Mouse (Mus musculus) gastrocnemius, postnatal 25 days (tissue): ENCODE measurements around the gene Hbq1a. TPM values are rescaled to one million over a fixed set of nuclear protein-coding genes. Genes with fewer than 3 reads are reported as not detected.
A peak's percentile ranks its signal among the peaks of the same experiment; 100 is the strongest.
"Not testable (repeated sequence)": the region's sequence is repeated elsewhere in the genome, so short reads cannot be mapped to it uniquely, and the experiment has no call there.

ENCODE experiments used
- DNase-seq: peaks from one replicate; pipeline ENCODE4 v3.0.0; 2022
- long read RNA-seq, 2 experiments: library from polyadenylated mRNA; stranded (forward); transcript quantifications; one replicate each; pipeline ENCODE4 v2.0.0; 2021
- total RNA-seq, 2 experiments: library from RNA; stranded (reverse); gene quantifications; 1 replicate in 1 of 2; 2 replicates in 1 of 2; pipeline ENCODE4 v1.2.3; 2021

The Hbq1a gene
- not detected for total RNA-seq
- long read RNA-seq, experiment 1, partial matches to known transcripts = 1 of 1 reads
- long read RNA-seq, experiment 1, other reads (novel, unspliced or antisense) = 0 of 1 reads
- long read RNA-seq, experiment 2 = 0 reads

DNA sequence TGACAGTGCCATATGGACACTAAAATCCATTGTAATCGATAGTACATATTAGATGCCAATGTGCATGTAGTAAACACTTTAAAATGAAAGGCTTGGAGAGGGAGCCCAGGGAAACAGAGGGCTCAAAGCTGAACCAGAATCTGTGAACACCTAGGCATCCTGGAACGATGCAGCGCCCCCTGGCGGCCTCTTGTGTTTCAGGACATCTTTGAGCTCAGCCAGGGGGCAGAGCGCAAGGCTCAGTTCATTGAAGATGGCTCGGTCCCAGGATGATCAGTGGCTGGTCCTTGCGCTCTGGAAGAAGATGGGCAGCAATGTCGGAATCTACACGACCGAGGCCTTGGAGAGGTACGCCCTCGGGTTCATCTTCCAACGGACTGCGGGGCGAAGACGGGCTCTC, at the start of gene Hbq1a:
Hbq1a (plus strand) TSS at position 205 of the 400 bp plus-strand sequence.
- DNase-seq = not testable (repeated sequence)

- no peak for DNase-seq
Measured at GRCm38 (mm10) chr11:32250880-32251763, 48.7 kb upstream of the Hbq1a start.

DNA sequence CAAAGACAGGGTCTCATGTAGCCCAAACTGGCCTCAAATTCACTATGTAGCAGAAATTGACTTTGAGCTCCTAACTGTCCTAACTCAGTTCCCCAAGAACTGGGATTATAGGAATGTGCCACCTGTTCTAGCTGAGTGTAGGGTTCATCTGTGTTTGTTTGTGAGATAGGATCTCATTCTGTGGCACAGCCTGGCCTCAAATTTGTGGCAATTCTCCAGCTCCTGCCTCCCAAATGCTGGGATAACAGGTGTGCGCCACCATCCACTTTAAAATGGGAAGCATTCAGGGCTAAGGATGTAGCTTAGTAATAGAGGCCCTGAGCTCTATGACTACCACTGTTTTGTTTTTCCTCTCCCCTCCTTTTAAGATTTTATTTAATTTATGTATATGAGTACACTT, 46.7 kb upstream of the Hbq1a start:
- DNase-seq = no peak

DNA sequence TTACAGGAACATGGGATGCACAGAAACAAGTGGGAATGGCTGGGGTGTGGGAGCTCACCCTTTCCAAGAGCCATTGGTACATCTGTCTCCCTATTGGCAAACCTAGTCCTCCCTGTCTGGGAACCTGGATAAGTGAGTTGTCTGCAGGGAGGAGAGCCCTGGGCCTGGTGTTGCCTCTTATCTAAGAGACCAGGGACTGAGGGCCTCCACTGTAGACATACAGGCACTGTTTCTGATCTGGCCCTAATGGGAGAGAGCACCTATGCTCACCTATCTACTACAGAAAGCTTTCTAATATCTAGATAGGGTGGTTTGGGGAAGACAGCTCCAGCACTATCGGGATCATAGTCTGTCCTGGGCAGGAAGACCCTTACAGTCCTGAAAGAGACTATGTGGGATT, 43.7 kb upstream of the Hbq1a start:
- no peak for DNase-seq

- no peak for DNase-seq
Measured at GRCm38 (mm10) chr11:32256566-32256965, 43.3 kb upstream of the Hbq1a start.

- DNase-seq = no peak
Measured at GRCm38 (mm10) chr11:32262674-32263415, 37.0 kb upstream of the Hbq1a start.

GRCm38 (mm10) chr11:32265117-32265738, 34.6 kb upstream of the Hbq1a start:
- no peak for DNase-seq

DNA sequence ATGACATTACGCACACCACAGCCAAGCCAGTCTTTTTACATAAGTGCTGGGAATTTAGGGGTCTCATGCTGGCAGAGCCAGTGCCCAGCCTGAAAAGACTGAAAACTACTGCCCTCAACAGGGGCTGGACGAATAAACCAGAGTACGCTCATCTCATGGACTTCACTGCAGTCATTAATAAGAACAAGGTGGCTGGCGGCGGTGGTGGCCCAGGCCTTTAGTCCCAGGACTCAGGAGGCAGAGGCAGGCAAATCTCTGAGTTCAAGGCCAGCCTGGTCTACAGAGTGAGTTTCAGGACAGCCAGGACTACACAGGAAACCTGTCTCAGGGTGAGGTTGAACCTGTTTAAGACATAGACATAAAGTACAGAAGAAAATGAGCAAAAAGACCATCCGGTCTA, 33.7 kb upstream of the Hbq1a start:
- no peak for DNase-seq

DNA sequence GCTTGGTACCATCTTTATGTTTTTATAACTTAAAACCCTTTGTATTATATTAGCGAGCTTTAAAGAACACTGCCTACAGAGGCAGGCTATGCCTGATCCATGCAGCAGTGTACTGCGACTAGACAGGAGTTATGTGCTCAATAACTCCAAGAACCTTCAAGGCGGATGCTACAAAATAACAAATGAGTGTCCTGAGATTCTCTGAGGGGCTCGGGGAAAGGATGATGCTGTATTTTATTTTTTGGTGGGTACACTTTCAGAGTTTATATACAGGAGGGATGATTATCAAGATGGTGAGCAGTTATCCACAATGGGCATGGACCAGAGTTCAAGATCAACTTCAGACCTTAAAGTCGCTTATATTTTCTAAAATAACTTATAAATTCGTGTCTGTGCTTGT, 33.1 kb upstream of the Hbq1a start:
- DNase-seq = no peak

- DNase-seq = peak; percentile 96
Measured at GRCm38 (mm10) chr11:32267188-32267884, 32.5 kb upstream of the Hbq1a start, which contains the start of gene Nprl3. Gene Nprl3 (minus strand): TSS chr11:32267707.

DNA sequence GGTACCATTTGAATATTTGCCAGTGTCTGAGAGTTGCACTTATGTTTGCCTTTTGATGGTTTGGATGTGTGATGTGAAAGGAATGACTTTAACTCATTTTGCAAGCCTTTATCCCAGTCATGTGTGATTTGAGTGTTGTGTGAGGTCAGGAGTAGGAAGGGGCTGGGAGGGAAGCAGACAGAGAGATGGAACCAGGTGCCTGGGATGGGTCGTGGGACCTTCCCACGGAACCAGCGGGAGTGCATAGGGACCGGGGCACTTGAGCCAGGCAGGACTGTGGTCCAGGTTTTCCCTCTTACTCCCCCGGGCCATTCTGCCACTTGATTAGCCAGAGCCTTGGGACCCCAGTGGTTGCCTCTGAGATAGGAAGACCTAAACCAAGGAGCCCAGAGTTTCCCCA, 31.9 kb upstream of the Hbq1a start:
- DNase-seq = no peak

- no peak for DNase-seq
Measured at GRCm38 (mm10) chr11:32268952-32269351, 30.9 kb upstream of the Hbq1a start.

DNA sequence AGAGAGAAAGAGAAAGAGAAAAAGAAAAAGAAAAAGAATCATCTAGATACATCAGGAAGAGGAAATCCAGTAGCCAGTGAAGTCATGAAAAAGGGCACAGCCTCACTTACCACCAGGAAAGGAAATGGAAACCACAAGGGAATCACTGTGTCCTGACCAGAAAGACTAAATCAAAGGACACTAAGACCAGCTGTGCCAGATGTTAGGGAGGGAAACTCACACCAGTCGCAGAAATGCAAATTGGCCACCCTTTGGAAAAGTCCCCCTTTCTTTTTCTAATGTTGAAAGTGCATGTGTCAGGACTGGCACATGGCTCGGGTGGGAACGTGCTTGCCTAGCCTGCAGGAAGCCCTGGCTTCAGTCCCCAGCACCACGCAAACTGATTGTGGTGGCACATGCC, 28.7 kb upstream of the Hbq1a start:
- no peak for DNase-seq

DNA sequence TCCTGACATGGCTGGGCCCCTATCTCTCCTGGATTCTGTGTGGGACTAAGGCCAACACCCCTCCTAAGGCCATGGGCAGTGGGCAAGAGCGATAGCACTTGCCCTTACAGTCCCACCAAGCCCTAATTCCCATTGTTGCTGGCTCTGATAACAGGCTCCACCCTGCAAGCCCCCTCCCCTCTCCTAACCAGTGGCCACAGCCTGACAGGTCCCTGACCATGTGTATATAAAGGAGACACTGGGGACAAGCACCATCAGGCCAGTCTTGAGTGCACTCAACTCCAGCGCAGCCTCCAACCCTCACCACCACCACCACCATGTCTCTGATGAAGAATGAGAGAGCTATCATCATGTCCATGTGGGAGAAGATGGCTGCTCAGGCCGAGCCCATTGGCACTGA, 23.5 kb upstream of the Hbq1a start, which contains the start of gene Hba-x:
Hba-x (plus strand) TSS at position 54 of the 400 bp plus-strand sequence.
- DNase-seq = no peak

DNA sequence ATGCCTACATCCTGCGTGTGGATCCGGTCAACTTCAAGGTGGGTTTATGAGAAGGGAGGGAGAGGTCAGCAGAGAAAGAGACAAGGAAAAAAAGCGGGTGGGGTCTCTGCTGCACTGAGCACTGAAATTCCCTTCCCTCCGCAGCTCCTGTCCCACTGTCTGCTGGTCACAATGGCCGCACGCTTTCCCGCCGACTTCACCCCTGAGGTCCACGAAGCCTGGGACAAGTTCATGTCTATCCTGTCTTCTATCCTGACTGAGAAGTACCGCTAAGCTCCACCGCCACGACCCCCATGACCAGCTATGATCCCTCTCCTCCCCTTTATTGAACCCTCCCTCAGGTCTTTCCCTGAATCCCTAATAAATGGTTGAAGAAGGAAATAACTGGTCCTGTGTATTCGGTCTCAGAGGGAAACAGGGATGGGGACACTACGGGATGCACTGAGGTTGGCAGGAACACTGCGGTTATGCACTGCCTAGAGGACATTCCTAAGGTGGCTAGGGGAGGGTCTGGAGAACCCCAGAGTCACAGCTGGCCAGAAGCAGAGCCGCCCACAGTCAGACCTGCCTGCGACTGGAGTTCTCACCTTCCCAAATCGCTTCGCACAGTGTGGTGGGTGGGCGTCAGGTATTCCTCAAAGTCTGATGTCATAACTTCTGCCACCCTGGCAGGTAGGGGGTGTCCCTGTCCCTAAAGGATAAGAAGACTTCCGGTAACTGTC, 22.0 kb upstream of the Hbq1a start:
- DNase-seq = no peak

- DNase-seq = no peak
Measured at GRCm38 (mm10) chr11:32278458-32278957, 21.4 kb upstream of the Hbq1a start.

GRCm38 (mm10) chr11:32280646-32281045, 19.2 kb upstream of the Hbq1a start:
- no peak for DNase-seq

- DNase-seq = no peak
Measured at GRCm38 (mm10) chr11:32281416-32282144, 18.3 kb upstream of the Hbq1a start.

- DNase-seq = not testable (repeated sequence)
Measured at GRCm38 (mm10) chr11:32283091-32283777, 16.6 kb upstream of the Hbq1a start, which contains the start of gene Hba-a1. Gene Hba-a1 (plus strand): TSS chr11:32283511.
